Comparison of ENCODE assay signal across 13 mouse cellular contexts in the genomic region with DNA sequence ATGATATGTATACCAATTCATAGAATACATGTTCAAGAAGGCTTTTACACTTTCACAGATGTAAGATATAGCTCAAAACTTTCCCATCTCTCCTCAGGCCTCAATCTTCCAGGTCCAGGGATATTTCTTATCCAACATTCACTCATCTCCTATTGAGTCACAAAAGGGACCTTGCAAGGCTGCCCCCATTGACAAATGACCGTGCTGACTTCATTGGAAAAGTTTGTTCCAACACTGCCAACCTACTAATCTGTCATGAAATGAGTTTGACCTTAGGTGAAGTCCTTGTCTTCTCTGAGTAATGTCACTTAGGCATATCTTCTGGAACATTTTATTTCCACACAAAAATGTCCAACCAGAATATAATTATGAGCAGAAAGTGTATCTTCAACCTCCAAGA.
"Had no signal": no experiment of that assay in that cellular context is flagged by ENCODE, and none has a peak within 500 bp of the region (broad histone marks: within the 10 kb centered on the region; RNA-seq: fewer than 3 reads in every experiment).

No protein-coding gene starts in this region.

- DNase-seq: lung, adult 18-20 months; lung, embryonic 14.5 days; lung, postnatal 10 days; lung, postnatal 4 days; midbrain, embryonic 14.5 days; retina, postnatal 1 day; right cerebral cortex, adult 18-20 months; right cerebral cortex, postnatal 25 days; right cerebral cortex, postnatal 4 days; spleen, adult 18-20 months; thymus, adult 18-20 months; thymus, postnatal 14 days; thymus, postnatal 36 days had no signal
